Mouse (Mus musculus) pancreas, adult 10 weeks (tissue): ENCODE results near the gene Gm43951. TPM values are rescaled to one million over a fixed set of nuclear protein-coding genes. Genes with fewer than 3 reads are reported as not detected.

ENCODE experiments used
- polyA plus RNA-seq: library from polyadenylated mRNA; stranded (reverse); fragments of 350-450 nt; fragmentation: Illumina TruSeq; extraction: RNeasy Lipid Tissue Mini Kit (QIAGEN cat#74804); gene quantifications from one replicate; pipeline ENCODE4 v1.2.3, GENCODE M21; 2015; ENCODE audit warnings: low read depth, low replicate concordance; ENCODE audit not compliant: insufficient read depth

The Gm43951 gene
- not detected for polyA plus RNA-seq

GRCm38 (mm10) chr11:72206341-72207203, at the start of gene Gm43951:
Gm43951 (minus strand) TSS chr11:72206840.

GRCm38 (mm10) chr11:72215410-72215797, 8.8 kb upstream of the Gm43951 start, which contains the start of gene Med31:
Med31 (minus strand) TSS chr11:72215592.

GRCm38 (mm10) chr11:72207204-72207833, 679 bp upstream of the Gm43951 start, which contains the start of the genes 4933427D14Rik and Txndc17:
4933427D14Rik (minus strand) TSS chr11:72207459.
Txndc17 (plus strand) TSS chr11:72207547.

Other genes starting within 250 kb of the Gm43951 start
- gene Aipl1, start 169.3 kb downstream of the Gm43951 start, polyA plus RNA-seq, result not detected
- gene Pimreg, start 164.8 kb downstream of the Gm43951 start, polyA plus RNA-seq, result not detected
- gene Pitpnm3, start 71.1 kb downstream of the Gm43951 start, polyA plus RNA-seq, result 3.7 TPM
- gene 4933427D14Rik, start 619 bp upstream of the Gm43951 start, polyA plus RNA-seq, result 3.9 TPM
- gene Txndc17, start 707 bp upstream of the Gm43951 start, polyA plus RNA-seq, result 45.2 TPM
- gene Med31, start 8.8 kb upstream of the Gm43951 start, polyA plus RNA-seq, result 3.6 TPM
- not detected for gene Slc13a5, start 60.4 kb upstream of the Gm43951 start, polyA plus RNA-seq
- gene Xaf1, start 94.8 kb upstream of the Gm43951 start, polyA plus RNA-seq, result 8.9 TPM
- not detected for gene Fbxo39, start 107.6 kb upstream of the Gm43951 start, polyA plus RNA-seq
- not detected for gene Tekt1, start 155.6 kb upstream of the Gm43951 start, polyA plus RNA-seq
- gene Smtnl2, start 204.9 kb upstream of the Gm43951 start, polyA plus RNA-seq, result 3.6 TPM
- 0.61 TPM for gene Ggt6, start 228.7 kb upstream of the Gm43951 start, polyA plus RNA-seq
- gene Mybbp1a, start 234.5 kb upstream of the Gm43951 start, polyA plus RNA-seq, result 21.5 TPM